ENCODE assay signal across 19 mouse cellular contexts in the genomic region with DNA sequence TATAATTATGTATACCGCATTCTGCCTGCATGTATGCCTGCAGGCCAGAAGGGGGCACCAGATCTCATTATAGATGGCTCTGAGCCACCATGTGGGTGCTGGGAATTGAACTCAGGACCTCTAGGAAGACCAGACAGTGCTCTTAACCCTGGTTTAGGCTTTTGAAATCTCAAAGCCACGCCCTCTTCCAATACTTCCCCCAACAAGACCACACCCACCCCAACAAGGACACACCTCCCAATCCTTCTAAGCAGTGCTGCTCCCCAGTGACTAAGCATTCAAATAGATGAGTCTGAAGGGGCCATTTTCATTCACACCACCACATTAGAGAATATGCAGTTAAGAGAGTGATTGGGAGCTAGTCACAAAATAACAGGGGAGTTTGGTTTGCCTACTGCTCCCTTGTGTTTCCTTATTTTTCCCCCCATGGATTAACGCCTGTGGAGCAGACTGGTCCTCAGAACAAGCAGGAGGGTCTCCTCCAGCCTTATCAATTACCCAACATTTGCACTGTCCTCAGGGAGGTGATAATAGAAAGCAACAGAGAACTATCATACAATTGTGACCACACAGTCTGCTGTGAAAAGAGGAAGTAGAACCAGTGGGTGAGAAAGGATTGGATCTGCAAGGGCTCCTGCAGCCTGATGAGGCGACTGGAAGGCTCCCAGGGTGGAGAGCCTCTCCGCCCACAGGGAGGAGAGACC. TPM values are rescaled to one million over a fixed set of nuclear protein-coding genes. Genes with fewer than 3 reads are reported as not detected.
DNase-seq lines count a peak whose midpoint lies in the region; ATAC-seq and TF ChIP-seq lines count a peak whose summit lies in the region.
"Had no signal": no experiment of that assay in that cellular context is flagged by ENCODE, and none has a peak within 500 bp of the region (broad histone marks: within the 10 kb centered on the region; RNA-seq: fewer than 3 reads in every experiment).

No protein-coding gene starts in this region.

- H3K4me3 ChIP-seq in kidney, postnatal 0 days (replicated peaks; ENCODE audit: low read depth, low read length) = no peak overlapping the region
- H3K4me3 ChIP-seq in G1E (ENCODE audit: low read depth, low read length) = no peak overlapping the region
- no peak overlapping the region for H3K4me3 ChIP-seq in liver, embryonic 12.5 days
- no peak overlapping the region for H3K4me3 ChIP-seq in stomach, postnatal 0 days (ENCODE audit: low read depth, low read length)
- H3K4me3 ChIP-seq in hindbrain, embryonic 11.5 days (ENCODE audit: low read depth, low read length) = no peak overlapping the region
- H3K4me3 ChIP-seq: embryonic facial prominence, embryonic 13.5 days; forebrain, embryonic 12.5 days; hindbrain, embryonic 10.5 days; intestine, embryonic 15.5 days; limb, embryonic 15.5 days had no signal

- no peak overlapping the region for H3K4me2 ChIP-seq in kidney, postnatal 0 days (ENCODE audit: low read length)
- H3K4me2 ChIP-seq in liver, embryonic 12.5 days = no peak overlapping the region
- H3K4me2 ChIP-seq in stomach, postnatal 0 days (replicated peaks; ENCODE audit: low read depth) = no peak overlapping the region
- H3K4me2 ChIP-seq in hindbrain, embryonic 11.5 days (replicated peaks; ENCODE audit: low read depth, low read length) = no peak overlapping the region
- H3K4me2 ChIP-seq: embryonic facial prominence, embryonic 13.5 days; forebrain, embryonic 12.5 days; heart, embryonic 11.5 days; intestine, embryonic 15.5 days; limb, embryonic 15.5 days had no signal

- whole genome bisulfite sequencing in kidney, postnatal 0 days = 85% methylated on average over 5 of the region's 5 CpGs
- 41% methylated on average over 5 of the region's 5 CpGs for WGBS in liver, embryonic 12.5 days (ENCODE audit: insufficient replicate concordance)
- 76% methylated on average over 5 of the region's 5 CpGs for WGBS in stomach, postnatal 0 days
- WGBS in hindbrain, embryonic 11.5 days = 77% methylated on average over 5 of the region's 5 CpGs

- H3K4me1 ChIP-seq in kidney, postnatal 0 days (replicated peaks; ENCODE audit: insufficient read depth, low read length) = 0 out of 2 replicates have a peak, but pooled peaks cover 2% of the 10 kb centered on the region
- peaks cover 27% of the 10 kb centered on the region for H3K4me1 ChIP-seq in G1E (ENCODE audit: insufficient read depth, low read depth, low read length)
- peaks cover 16% of the 10 kb centered on the region for H3K4me1 ChIP-seq in liver, embryonic 12.5 days
- no peaks in the 10 kb centered on the region for H3K4me1 ChIP-seq in stomach, postnatal 0 days (replicated peaks; ENCODE audit: control insufficient read depth, insufficient read depth)
- H3K4me1 ChIP-seq in hindbrain, embryonic 11.5 days (replicated peaks; ENCODE audit: control insufficient read depth, insufficient read depth, low read length) = no peaks in the 10 kb centered on the region
- H3K4me1 ChIP-seq: intestine, embryonic 15.5 days had no signal

- peak; percentile 17; the same call in 1 of the 2 replicates for TF ChIP-seq CTCF in kidney, postnatal 0 days (IDR thresholded peaks at IDR 0.05; ENCODE audit: low read depth)
- no peak for TF ChIP-seq CTCF in G1E (IDR thresholded peaks at IDR 0.05; ENCODE audit: low read depth, low read length)
- TF ChIP-seq CTCF in stomach, postnatal 0 days (IDR thresholded peaks at IDR 0.05; ENCODE audit: low read depth) = peak; percentile 18; the same call in 1 of the 2 replicates

- ATAC-seq in kidney, postnatal 0 days (replicated peaks; ENCODE audit: low FRiP score, low read depth) = no peak
- ATAC-seq in G1E (ENCODE audit: extremely low read depth, insufficient number of reproducible peaks, low FRiP score, poor library complexity, severe bottlenecking) = peak; percentile 93
- peak; percentile 44 for ATAC-seq in liver, embryonic 12.5 days
- ATAC-seq in stomach, postnatal 0 days (ENCODE audit: low FRiP score, low TSS enrichment) = no peak
- ATAC-seq in hindbrain, embryonic 11.5 days (ENCODE audit: low FRiP score) = no peak
- ATAC-seq: intestine, embryonic 15.5 days had no signal

- H3K9ac ChIP-seq in kidney, postnatal 0 days (ENCODE audit: low read depth, low read length) = no peak overlapping the region
- H3K9ac ChIP-seq in liver, embryonic 12.5 days = no peak overlapping the region
- no peak overlapping the region for H3K9ac ChIP-seq in stomach, postnatal 0 days (ENCODE audit: low read length)
- H3K9ac ChIP-seq in hindbrain, embryonic 11.5 days (ENCODE audit: low read depth, low read length) = no peak overlapping the region
- H3K9ac ChIP-seq: embryonic facial prominence, embryonic 13.5 days; forebrain, embryonic 12.5 days; intestine, embryonic 15.5 days; limb, embryonic 15.5 days had no signal

- no peaks in the 10 kb centered on the region for H3K9me3 ChIP-seq in kidney, postnatal 0 days (replicated peaks; ENCODE audit: low read length)
- no peaks in the 10 kb centered on the region for H3K9me3 ChIP-seq in G1E (replicated peaks)
- no peaks in the 10 kb centered on the region for H3K9me3 ChIP-seq in liver, embryonic 12.5 days (replicated peaks)
- H3K9me3 ChIP-seq in stomach, postnatal 0 days (ENCODE audit: control insufficient read depth, low read length) = no peaks in the 10 kb centered on the region
- H3K9me3 ChIP-seq in hindbrain, embryonic 11.5 days (ENCODE audit: control insufficient read depth, low read length) = no peaks in the 10 kb centered on the region
- H3K9me3 ChIP-seq: embryonic facial prominence, embryonic 13.5 days; forebrain, embryonic 12.5 days; hindbrain, embryonic 10.5 days; intestine, embryonic 15.5 days; limb, embryonic 15.5 days had no signal

- no peak for TF ChIP-seq EP300 in stomach, postnatal 0 days (optimal IDR thresholded peaks at IDR 0.05)

- no peaks in the 10 kb centered on the region for H3K36me3 ChIP-seq in kidney, postnatal 0 days (ENCODE audit: insufficient read depth, low read length)
- no peaks in the 10 kb centered on the region for H3K36me3 ChIP-seq in G1E (replicated peaks)
- no peaks in the 10 kb centered on the region for H3K36me3 ChIP-seq in liver, embryonic 12.5 days
- H3K36me3 ChIP-seq in stomach, postnatal 0 days (ENCODE audit: control insufficient read depth, insufficient read depth, low read length) = no peaks in the 10 kb centered on the region
- no peaks in the 10 kb centered on the region for H3K36me3 ChIP-seq in hindbrain, embryonic 11.5 days (ENCODE audit: control insufficient read depth, insufficient read depth, low read length)
- H3K36me3 ChIP-seq: embryonic facial prominence, embryonic 13.5 days; forebrain, embryonic 12.5 days; hindbrain, embryonic 10.5 days; intestine, embryonic 15.5 days; limb, embryonic 15.5 days had no signal

- no peak overlapping the region for H3K27ac ChIP-seq in kidney, postnatal 0 days
- no peak overlapping the region for H3K27ac ChIP-seq in liver, embryonic 12.5 days
- no peak overlapping the region for H3K27ac ChIP-seq in stomach, postnatal 0 days (replicated peaks)
- no peak overlapping the region for H3K27ac ChIP-seq in hindbrain, embryonic 11.5 days (ENCODE audit: low read depth, low read length)
- H3K27ac ChIP-seq: embryonic facial prominence, embryonic 13.5 days; forebrain, embryonic 12.5 days; hindbrain, embryonic 10.5 days; intestine, embryonic 15.5 days; limb, embryonic 15.5 days had no signal

- no peaks in the 10 kb centered on the region for H3K27me3 ChIP-seq in kidney, postnatal 0 days (ENCODE audit: insufficient read depth, low read length)
- H3K27me3 ChIP-seq in G1E (ENCODE audit: insufficient read depth, low read length) = peaks cover 24% of the 10 kb centered on the region
- H3K27me3 ChIP-seq in liver, embryonic 12.5 days (replicated peaks) = no peaks in the 10 kb centered on the region
- no peaks in the 10 kb centered on the region for H3K27me3 ChIP-seq in stomach, postnatal 0 days (ENCODE audit: control insufficient read depth, insufficient read depth, low read length)
- H3K27me3 ChIP-seq in hindbrain, embryonic 11.5 days (ENCODE audit: control insufficient read depth, insufficient read depth, low read length) = no peaks in the 10 kb centered on the region
- H3K27me3 ChIP-seq: embryonic facial prominence, embryonic 13.5 days; forebrain, embryonic 12.5 days; intestine, embryonic 15.5 days; limb, embryonic 15.5 days had no signal

- DNase-seq in kidney, postnatal 0 days (ENCODE audit: low spot score) = no peak
- no peak for DNase-seq in kidney, adult 8-10 months
- DNase-seq in G1E (ENCODE audit: low spot score) = peak; percentile 59
- no peak for DNase-seq in stomach, postnatal 0 days (ENCODE audit: low spot score)
- DNase-seq in Muller cell, postnatal 12 days (ENCODE audit: inconsistent ontology term) = no peak
- no peak for DNase-seq in hindbrain, embryonic 11.5 days (ENCODE audit: low spot score)
- DNase-seq: cerebellum, postnatal 14 days; kidney, postnatal 36 days; lung, postnatal 36 days; right cerebral cortex, postnatal 4 days had no signal

RNA-seq across cellular contexts. Expression of gene Chrna9, which starts 25.3 kb away (rescaled TPM):
- 0.13 and 0.19 TPM in 2 replicates for polyA plus RNA-seq in kidney, postnatal 0 days (2015; fragmentation: Nextera tagmentation; extraction: Ambion mirVana)
- total RNA-seq in G1E (2014; fragmentation: Nextera tagmentation) (not detected in 2 replicates), G1E (2017) (0.16 TPM in 1 of 2 replicates, not detected in the other)
- polyA plus RNA-seq in G1E (2012) = not detected in 2 replicates
- polyA plus RNA-seq in liver, embryonic 12.5 days (2016; fragmentation: Nextera tagmentation; extraction: Ambion mirVana) = not detected in 2 replicates
- not detected in 2 replicates for polyA plus RNA-seq in stomach, postnatal 0 days (2015; fragmentation: Nextera tagmentation; extraction: Ambion mirVana)
- polyA plus RNA-seq in hindbrain, embryonic 11.5 days (2014; fragmentation: Nextera tagmentation; extraction: Ambion mirVana) = 0.20 and 0.70 TPM in 2 replicates
- total RNA-seq: left cerebral cortex, adult 18-20 months had no signal
- polyA plus RNA-seq: brain, embryonic 14.5 days; embryonic facial prominence, embryonic 13.5 days; forebrain, embryonic 12.5 days; heart, embryonic 11.5 days; intestine, embryonic 15.5 days had no signal

RNA-seq across cellular contexts. Expression of gene 9130230L23Rik, which starts 44.0 kb away (rescaled TPM):
- 0.33 and 0.47 TPM in 2 replicates for polyA plus RNA-seq in kidney, postnatal 0 days (2015; fragmentation: Nextera tagmentation; extraction: Ambion mirVana)
- total RNA-seq in G1E (2014; fragmentation: Nextera tagmentation) (not detected in 2 replicates), G1E (2017) (0.46 and 0.49 TPM in 2 replicates)
- polyA plus RNA-seq in G1E (2012) = not detected in 2 replicates
- polyA plus RNA-seq in liver, embryonic 12.5 days (2016; fragmentation: Nextera tagmentation; extraction: Ambion mirVana) = 0.18 TPM in 1 of 2 replicates, not detected in the other
- 4.7 and 4.8 TPM in 2 replicates for polyA plus RNA-seq in stomach, postnatal 0 days (2015; fragmentation: Nextera tagmentation; extraction: Ambion mirVana)
- polyA plus RNA-seq in hindbrain, embryonic 11.5 days (2014; fragmentation: Nextera tagmentation; extraction: Ambion mirVana) = 0.32 and 0.40 TPM in 2 replicates
- total RNA-seq: left cerebral cortex, adult 18-20 months had no signal
- polyA plus RNA-seq: embryonic facial prominence, embryonic 13.5 days had no signal

Comparison
In these comparisons a context has a peak if more than half of its experiments do, and no peak if none do; other contexts are left out.
1. ATAC-seq: peak in G1E (single experiment) and liver, embryonic 12.5 days (single experiment); none in kidney, postnatal 0 days (single experiment), stomach, postnatal 0 days (single experiment) and hindbrain, embryonic 11.5 days (single experiment).